Mouse (Mus musculus) c-Kit-positive CD71-positive TER-119-negative erythroid progenitor cells, embryonic 14.5 days (primary cell): ENCODE data around the gene Xbp1.
A peak's percentile ranks its signal among the peaks of the same experiment; 100 is the strongest.
"Not testable (repeated sequence)": the region's sequence is repeated elsewhere in the genome, so short reads cannot be mapped to it uniquely, and the experiment has no call there.

Source experiments
- DNase-seq: peaks from one replicate; pipeline ENCODE4 v3.0.0-alpha.2; 2013; ENCODE audit warnings: low read depth

Gene Xbp1

GRCm38 (mm10) chr11:5502351-5503051, 18.0 kb upstream of the Xbp1 start:
- no peak for DNase-seq

- no peak for DNase-seq
Measured at GRCm38 (mm10) chr11:5505856-5506575, 14.4 kb upstream of the Xbp1 start.

- DNase-seq: no peak
Measured at GRCm38 (mm10) chr11:5509215-5510098, 11.0 kb upstream of the Xbp1 start.

GRCm38 (mm10) chr11:5510099-5510391, 10.4 kb upstream of the Xbp1 start:
- no peak for DNase-seq

GRCm38 (mm10) chr11:5510686-5511085, 9.8 kb upstream of the Xbp1 start:
- DNase-seq: not testable (repeated sequence)

GRCm38 (mm10) chr11:5512099-5512725, 8.2 kb upstream of the Xbp1 start:
- no peak for DNase-seq

GRCm38 (mm10) chr11:5512961-5513360, 7.5 kb upstream of the Xbp1 start:
- no peak for DNase-seq

GRCm38 (mm10) chr11:5514091-5514490, 6.4 kb upstream of the Xbp1 start:
- no peak for DNase-seq

GRCm38 (mm10) chr11:5515196-5515595, 5.3 kb upstream of the Xbp1 start:
- DNase-seq: no peak

GRCm38 (mm10) chr11:5515655-5516054, 4.8 kb upstream of the Xbp1 start:
- no peak for DNase-seq

GRCm38 (mm10) chr11:5516151-5516550, 4.3 kb upstream of the Xbp1 start:
- no peak for DNase-seq

GRCm38 (mm10) chr11:5516617-5517016, 3.8 kb upstream of the Xbp1 start:
- DNase-seq: no peak

- DNase-seq: no peak
Measured at GRCm38 (mm10) chr11:5517346-5517745, 3.1 kb upstream of the Xbp1 start.

GRCm38 (mm10) chr11:5519681-5520080, 778 bp upstream of the Xbp1 start:
- DNase-seq: no peak

GRCm38 (mm10) chr11:5521266-5521515, 732 bp downstream of the Xbp1 start:
- no peak for DNase-seq

- DNase-seq: peak; percentile 74
Measured at GRCm38 (mm10) chr11:5521516-5522291, 1.2 kb downstream of the Xbp1 start.

- no peak for DNase-seq
Measured at GRCm38 (mm10) chr11:5522798-5523415, 2.4 kb downstream of the Xbp1 start.

GRCm38 (mm10) chr11:5525418-5525817, 5.0 kb downstream of the Xbp1 start:
- no peak for DNase-seq

GRCm38 (mm10) chr11:5526573-5527439, 6.3 kb downstream of the Xbp1 start:
- DNase-seq: no peak

- no peak for DNase-seq
Measured at GRCm38 (mm10) chr11:5527865-5528523, 7.5 kb downstream of the Xbp1 start.
